Mouse (Mus musculus): ENCODE results near the gene Fam198a. TPM values are rescaled to one million over a fixed set of nuclear protein-coding genes. Genes with fewer than 3 reads are reported as not detected.
"Not testable (repeated sequence)": the region's sequence is repeated elsewhere in the genome, so short reads cannot be mapped to it uniquely, and the experiment has no call there.

Gene Fam198a
- total RNA-seq, 4 experiments from 2014 or later = 1.8 to 2.7 (median 2.3) TPM

DNA sequence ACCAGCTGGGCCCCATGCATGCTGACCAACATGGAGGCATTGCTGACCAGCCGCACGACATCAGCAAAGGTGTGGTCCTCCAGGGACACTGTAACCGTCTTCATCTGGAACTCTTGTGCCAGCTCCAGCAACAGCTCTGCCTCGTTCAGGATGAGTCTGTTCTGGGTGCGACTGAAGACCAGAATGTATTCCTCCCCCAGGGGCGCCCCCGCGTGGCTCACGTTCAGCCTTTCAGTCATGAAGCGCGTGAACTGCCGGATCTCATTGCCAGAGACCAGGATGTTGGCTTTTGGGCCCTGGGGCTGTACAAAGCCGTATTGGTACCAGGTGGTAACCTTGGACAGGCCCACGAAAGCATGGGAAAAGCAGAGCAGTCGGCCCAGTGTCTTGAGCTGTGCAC, 31.9 kb downstream of the Fam198a start:
- no peak for DNase-seq

DNA sequence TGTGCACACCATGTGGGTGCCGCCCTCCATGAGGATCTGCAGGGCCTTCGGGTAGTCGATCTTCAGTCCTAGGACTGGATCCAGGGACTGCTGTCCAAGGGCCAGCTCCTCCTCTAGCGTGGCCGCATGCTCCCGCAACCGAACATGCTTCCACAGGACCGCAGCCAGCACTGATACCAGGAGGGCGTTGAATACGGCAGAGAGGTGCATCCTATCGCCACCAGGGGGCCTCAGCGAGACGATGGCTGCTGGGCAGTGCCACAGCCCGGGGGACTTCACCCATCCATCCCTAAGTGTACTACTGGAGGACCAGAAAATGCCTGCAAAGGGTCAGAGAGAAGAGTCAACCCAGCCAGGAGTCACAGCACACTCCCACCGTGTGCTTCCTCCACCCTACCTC, 32.7 kb downstream of the Fam198a start:
- DNase-seq = peak; percentile 51

- DNase-seq = no peak
Measured at GRCm38 (mm10) chr9:121984465-121985461, 34.0 kb downstream of the Fam198a start.

GRCm38 (mm10) chr9:121988910-121989309, 38.1 kb downstream of the Fam198a start:
- no peak for DNase-seq

- no peak for DNase-seq
Measured at GRCm38 (mm10) chr9:121989536-121989935, 38.7 kb downstream of the Fam198a start.

DNA sequence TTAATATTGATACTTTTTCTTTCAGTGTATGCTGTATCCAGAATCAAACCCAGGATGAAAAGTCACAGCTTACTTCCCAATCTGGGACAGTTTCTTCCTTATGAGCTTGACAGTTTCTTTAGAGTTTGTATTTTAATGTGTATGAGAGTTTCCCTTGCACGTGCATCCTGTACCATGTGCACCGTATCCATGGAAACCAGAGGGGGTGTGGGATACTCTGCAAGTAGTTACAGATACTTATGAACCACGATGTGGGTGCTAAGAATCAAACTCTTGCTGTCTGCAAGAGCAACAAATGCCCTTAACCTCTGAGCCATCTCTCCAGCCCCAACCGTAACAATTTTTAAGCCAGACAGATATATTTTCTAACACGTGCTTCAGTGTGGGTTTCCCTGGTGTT, 40.3 kb downstream of the Fam198a start:
- DNase-seq = no peak

- no peak for DNase-seq
Measured at GRCm38 (mm10) chr9:121993047-121993446, 42.3 kb downstream of the Fam198a start.

DNA sequence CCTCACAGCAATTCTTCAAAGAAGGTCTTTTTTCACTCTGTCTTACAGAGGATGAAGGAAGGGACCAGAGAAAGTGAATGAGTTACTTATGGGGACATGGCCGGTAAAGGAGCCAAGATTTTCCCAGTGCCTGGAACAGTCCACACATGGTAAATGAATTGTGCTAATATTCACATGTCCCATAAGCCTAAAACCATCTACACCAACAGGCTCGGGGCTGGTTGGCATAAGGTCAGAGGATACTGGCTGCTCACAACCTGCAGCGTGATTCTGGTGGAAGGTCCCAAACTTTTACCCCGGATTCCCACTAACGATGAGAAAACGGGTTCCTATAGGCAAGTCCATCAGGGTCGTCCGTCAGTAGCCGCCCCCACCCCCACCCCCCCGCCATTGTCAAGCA, 44.3 kb downstream of the Fam198a start:
- no peak for DNase-seq

GRCm38 (mm10) chr9:121995508-121996131, 44.8 kb downstream of the Fam198a start:
- DNase-seq = peak; percentile 79

GRCm38 (mm10) chr9:121997010-121997409, 46.2 kb downstream of the Fam198a start, which contains the start of gene Pomgnt2:
Pomgnt2 (minus strand) TSS chr9:121997110.
- DNase-seq = no peak

DNA sequence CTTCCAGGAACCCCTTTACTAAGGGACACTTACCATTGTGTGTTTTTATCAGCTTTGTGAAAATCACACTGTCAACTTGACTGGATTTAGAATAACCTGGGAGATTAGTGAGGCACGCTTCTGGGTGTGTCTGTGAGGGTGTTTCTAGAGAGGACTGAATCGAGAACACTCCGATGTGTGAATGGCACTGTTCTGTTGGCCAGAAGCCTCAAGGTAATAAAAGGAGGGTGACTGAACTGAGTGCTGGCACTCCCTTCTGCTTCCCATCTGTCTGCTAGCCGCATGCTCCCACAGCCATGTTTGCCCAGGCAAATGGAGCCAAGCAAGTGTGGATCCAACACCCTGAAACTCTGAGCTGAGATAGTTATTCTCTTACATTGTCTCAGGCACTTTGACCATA, 47.2 kb downstream of the Fam198a start:
- no peak for DNase-seq

DNA sequence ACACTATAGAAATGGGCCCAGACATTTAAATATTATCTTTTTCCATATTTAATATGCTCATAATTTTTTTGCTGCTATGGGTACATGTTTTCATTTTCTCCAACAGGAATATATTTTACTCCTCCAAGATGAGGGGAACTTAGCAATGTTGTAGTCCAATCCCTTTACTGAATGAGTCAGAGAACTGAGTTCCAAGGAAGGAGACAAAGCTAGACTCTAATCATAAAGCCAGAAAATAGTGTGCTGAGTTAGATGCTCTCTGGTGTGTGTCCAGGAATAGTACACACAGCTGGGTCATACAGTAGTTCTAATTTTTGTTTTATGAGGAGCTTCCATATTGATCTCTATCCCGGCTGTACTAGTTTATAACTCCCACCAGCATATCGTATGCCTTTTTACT, 55.4 kb downstream of the Fam198a start:
- DNase-seq = no peak

GRCm38 (mm10) chr9:122006609-122007008, 55.8 kb downstream of the Fam198a start:
- no peak for DNase-seq

DNA sequence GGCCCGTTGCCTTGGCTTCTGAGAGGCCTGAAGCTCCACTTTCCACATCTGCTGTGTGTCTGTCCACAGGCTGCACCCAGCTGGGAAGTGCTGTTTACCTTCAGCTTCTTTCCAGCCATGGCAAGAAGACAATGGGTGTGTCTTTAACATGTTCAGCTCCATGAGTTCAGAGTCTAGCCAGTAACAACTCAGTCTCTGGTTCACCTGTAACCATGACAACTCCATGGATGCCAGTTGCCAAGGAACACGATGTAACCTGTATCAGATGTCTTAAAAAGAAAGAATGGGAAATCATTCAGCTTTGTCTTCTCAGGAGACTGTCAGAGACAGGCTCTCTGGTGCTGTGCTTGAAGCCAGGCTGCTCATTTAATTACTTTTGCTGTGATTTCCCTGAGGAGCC, 58.1 kb downstream of the Fam198a start:
- DNase-seq = no peak

- DNase-seq = no peak
Measured at GRCm38 (mm10) chr9:122010751-122011150, 60.0 kb downstream of the Fam198a start.

GRCm38 (mm10) chr9:122012816-122013215, 62.0 kb downstream of the Fam198a start:
- no peak for DNase-seq

- no peak for DNase-seq
Measured at GRCm38 (mm10) chr9:122013629-122014028, 62.8 kb downstream of the Fam198a start.

GRCm38 (mm10) chr9:122014241-122014667, 63.5 kb downstream of the Fam198a start:
- peak; percentile 64 for DNase-seq

- DNase-seq = no peak
Measured at GRCm38 (mm10) chr9:122018079-122018478, 67.3 kb downstream of the Fam198a start.

DNA sequence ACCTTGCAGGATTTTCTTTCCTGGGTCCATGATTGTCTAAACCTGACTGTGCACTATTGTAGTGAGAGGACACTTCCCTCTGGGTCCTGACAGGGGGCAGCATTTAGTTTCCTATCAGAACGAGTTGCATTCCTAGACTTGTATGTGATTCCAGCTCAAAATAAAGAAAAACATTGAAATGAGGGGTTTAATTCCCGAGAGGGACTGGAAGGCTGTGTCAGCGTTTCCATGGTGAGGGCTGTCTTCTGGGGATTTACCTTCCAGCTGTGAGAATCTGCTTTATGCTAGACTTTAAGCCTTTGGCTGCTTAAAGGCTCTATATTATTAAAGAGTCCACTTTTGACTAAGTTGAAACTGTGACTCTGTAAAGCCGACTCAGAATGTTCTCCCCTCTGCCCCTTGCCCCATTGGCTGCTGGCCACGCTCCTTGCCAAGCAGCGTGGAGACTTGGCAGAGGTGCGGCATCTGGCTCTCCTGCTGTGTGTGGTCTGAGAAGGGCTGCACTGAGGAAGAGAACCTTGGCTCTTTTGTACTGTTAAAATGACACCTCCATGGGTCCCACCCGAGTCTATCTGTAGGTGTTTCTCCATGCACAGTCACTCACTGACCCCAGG, 68.1 kb downstream of the Fam198a start:
- no peak for DNase-seq

GRCm38 (mm10) chr9:122020321-122020720, 69.5 kb downstream of the Fam198a start:
- no peak for DNase-seq

- DNase-seq = not testable (repeated sequence)
Measured at GRCm38 (mm10) chr9:122021171-122021570, 70.4 kb downstream of the Fam198a start.

DNA sequence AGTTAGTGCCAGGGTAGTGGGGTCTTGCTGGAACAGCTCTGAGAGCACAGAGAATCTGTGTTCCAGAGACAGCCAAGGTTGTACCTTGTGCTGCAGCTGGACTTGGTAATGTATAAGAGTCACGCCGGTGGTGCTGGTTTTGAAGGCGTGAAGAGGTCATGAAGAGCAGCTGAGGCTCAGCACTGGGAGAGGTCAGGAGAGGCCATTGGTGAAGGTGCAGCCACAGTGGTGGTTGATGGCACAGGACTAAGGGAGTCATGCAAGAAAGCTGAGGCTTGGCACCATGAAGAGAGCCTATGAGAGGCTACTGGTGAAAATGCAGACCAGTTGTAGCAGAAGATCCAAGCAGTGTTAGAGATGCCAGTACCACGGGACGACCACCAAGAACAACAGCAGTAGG, 70.8 kb downstream of the Fam198a start:
- DNase-seq = no peak
